Mouse (Mus musculus) liver, postnatal 0 days (tissue): ENCODE measurements at regions not wholly inside any gene's neighbourhood (a gene's known extent, or its start where the extent isn't known, plus 50 kb on each side); places are given as distances from the start of the nearest gene placed in this dataset.

ENCODE experiments used
- ATAC-seq: fragments of 200-750 bp; cut with Nextera tagmentation; 2 replicates; pipeline ENCODE4 v1.8.0; 2017; ENCODE audit warnings: mild to moderate bottlenecking, moderate library complexity
- DNase-seq: peaks from one replicate; pipeline ENCODE4 v3.0.0-alpha.2; 2016
- H3K27ac ChIP-seq: fragments of 300-500 bp; sonication (generic); 2 replicates; pipeline ENCODE4 v1.5.1; 2014; ENCODE audit warnings: antibody characterized with exemption, moderate library complexity, mild to moderate bottlenecking, low read depth
- H3K27me3 ChIP-seq: fragments of 300-500 bp; sonication (generic); 2 replicates; pipeline ENCODE4 v1.6.1; 2014; ENCODE audit warnings: low read length, control low read depth, mixed read lengths; ENCODE audit not compliant: insufficient read depth
- H3K36me3 ChIP-seq: fragments of 300-500 bp; sonication (generic); replicated peaks from 2 replicates; pipeline ENCODE4 v1.6.1; 2014; ENCODE audit warnings: mild to moderate bottlenecking, control low read depth, low read length, moderate library complexity, mixed read lengths; ENCODE audit not compliant: insufficient read depth
- H3K4me1 ChIP-seq: fragments of 300-500 bp; sonication (generic); 2 replicates; pipeline ENCODE4 v1.6.1; 2014; ENCODE audit warnings: antibody characterized with exemption, mild to moderate bottlenecking, control low read depth; ENCODE audit not compliant: insufficient read depth
- H3K4me2 ChIP-seq: fragments of 300-500 bp; sonication (generic); 2 replicates; pipeline ENCODE4 v1.6.1; 2014; ENCODE audit warnings: low read depth, mild to moderate bottlenecking, low read length, moderate library complexity, mixed read lengths
- H3K4me3 ChIP-seq: fragments of 300-500 bp; sonication (generic); 2 replicates; pipeline ENCODE4 v1.5.1; 2014; ENCODE audit warnings: low read depth, low read length
- H3K9ac ChIP-seq: fragments of 300-500 bp; sonication (generic); replicated peaks from 2 replicates; pipeline ENCODE4 v1.6.1; 2014; ENCODE audit warnings: mild to moderate bottlenecking, moderate library complexity
- H3K9me3 ChIP-seq: fragments of 300-500 bp; sonication (generic); 2 replicates; pipeline ENCODE4 v1.6.1; 2016; ENCODE audit warnings: mild to moderate bottlenecking, control low read depth, low read length, mixed read lengths
- CTCF ChIP-seq: sonication (generic); IDR thresholded peaks from 2 replicates; pipeline ENCODE4 v1.5.1; 2016; ENCODE audit warnings: antibody characterized with exemption, low read depth
- EP300 ChIP-seq: IDR thresholded peaks from 2 replicates; pipeline ENCODE4 v1.6.1; 2016; ENCODE audit warnings: antibody characterized with exemption, low read depth, mild to moderate bottlenecking
- whole genome bisulfite sequencing: fragments of 180-500 bp; shearing (Covaris S2); extraction: QIAGEN DNeasy Blood & Tissue Kit; methylation state at CpG from one replicate; pipeline ENCODE4 v1.1.7; 2014; ENCODE audit not compliant: insufficient replicate concordance; 5-methylcytosine and 5-hydroxymethylcytosine counted together

GRCm38 (mm10) chr19:44626261-44626660 lies 63.6 kb downstream of the Hif1an start:
- DNase-seq (no peak), ATAC-seq (no peak)
- H3K36me3 ChIP-seq = no peaks in the 10 kb centered on the region
- no peak overlapping the region for H3K9ac ChIP-seq
- TF ChIP-seq CTCF (no peak), EP300 (no peak)
- H3K9me3 ChIP-seq = no peaks in the 10 kb centered on the region
- no peak overlapping the region for H3K27ac ChIP-seq
- 68% methylated on average over 5 of the region's 5 CpGs for WGBS
- H3K4me2 ChIP-seq = no peak overlapping the region
- H3K4me1 ChIP-seq = no peaks in the 10 kb centered on the region
- H3K27me3 ChIP-seq = no peaks in the 10 kb centered on the region
- H3K4me3 ChIP-seq = no peak overlapping the region

DNA sequence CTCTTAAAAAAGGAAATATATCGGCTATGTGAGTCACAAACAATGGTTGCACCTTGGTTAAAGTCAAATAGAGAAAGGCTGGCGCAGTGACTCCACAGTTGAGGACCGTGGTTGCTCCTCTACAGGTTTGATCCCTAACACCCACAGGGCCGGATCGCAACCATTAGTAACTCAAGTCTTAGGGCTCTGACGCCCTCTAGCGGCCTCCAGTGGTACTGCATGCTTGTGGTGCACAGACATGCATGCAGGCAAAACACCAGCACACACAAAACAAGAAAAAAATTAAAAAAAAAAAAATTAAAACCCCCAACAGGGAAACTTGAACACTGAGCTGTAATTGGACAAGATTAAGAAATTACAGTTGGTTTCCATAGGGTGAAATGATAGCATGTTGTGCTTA lies 67.1 kb downstream of the Hif1an start:
- ATAC-seq (no peak), DNase-seq (no peak)
- no peak overlapping the region for H3K27ac ChIP-seq
- TF ChIP-seq CTCF (peak; percentile 62), EP300 (no peak)
- H3K9me3 ChIP-seq = no peaks in the 10 kb centered on the region
- no peak overlapping the region for H3K4me2 ChIP-seq
- H3K9ac ChIP-seq = no peak overlapping the region
- no peaks in the 10 kb centered on the region for H3K36me3 ChIP-seq
- 57% methylated on average over 7 of the region's 7 CpGs for WGBS
- H3K27me3 ChIP-seq = peaks cover 3% of the 10 kb centered on the region; the same call in 1 of the 2 replicates
- no peaks in the 10 kb centered on the region for H3K4me1 ChIP-seq
- H3K4me3 ChIP-seq = no peak overlapping the region

GRCm38 (mm10) chr19:44631356-44632007 lies 68.8 kb downstream of the Hif1an start:
- ATAC-seq (no peak), DNase-seq (no peak)
- Histone ChIP-seq H3K27ac (no peak overlapping the region), H3K36me3 (no peaks in the 10 kb centered on the region), H3K4me2 (no peak overlapping the region), H3K4me1 (no peaks in the 10 kb centered on the region), H3K9ac (no peak overlapping the region), H3K27me3 (peaks cover 10% of the 10 kb centered on the region; the same call in 1 of the 2 replicates), H3K9me3 (no peaks in the 10 kb centered on the region), H3K4me3 (no peak overlapping the region)
- WGBS = 76% methylated on average over 19 of the region's 19 CpGs
- TF ChIP-seq EP300 (no peak), CTCF (no peak)

DNA sequence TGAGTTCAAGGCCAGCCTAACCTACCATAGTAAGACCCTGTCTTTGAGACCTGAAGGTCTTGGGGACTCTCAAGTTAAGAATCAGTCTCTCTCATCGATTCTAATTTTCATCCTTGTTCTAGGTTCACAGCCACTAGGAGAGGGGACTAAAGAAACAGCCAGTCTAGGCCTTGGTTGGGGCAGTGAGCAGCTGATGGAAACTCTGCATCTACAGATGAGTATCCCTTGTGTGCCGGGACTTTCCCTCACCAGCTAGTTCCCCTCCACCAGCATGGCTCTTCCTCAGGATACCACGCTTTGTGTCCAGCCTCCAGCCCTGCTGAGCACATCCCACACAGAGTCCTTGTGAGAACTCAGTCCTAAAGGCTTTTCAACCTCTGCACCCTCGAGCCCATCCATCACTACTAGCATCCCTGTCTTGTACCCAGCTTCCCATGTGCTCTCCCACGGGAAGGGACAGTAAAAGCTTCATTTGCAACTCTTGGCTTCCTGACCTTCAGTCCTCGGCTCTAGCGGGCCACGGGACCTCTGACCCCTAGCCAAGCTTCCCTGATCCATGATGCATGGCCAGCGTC lies 74.6 kb downstream of the Hif1an start:
- no peak overlapping the region for H3K4me3 ChIP-seq
- ATAC-seq = no peak
- no peak for DNase-seq
- 67% methylated on average over 9 of the region's 9 CpGs for WGBS
- no peak overlapping the region for H3K9ac ChIP-seq
- H3K4me1 ChIP-seq = no peaks in the 10 kb centered on the region
- no peak overlapping the region for H3K27ac ChIP-seq
- H3K36me3 ChIP-seq = no peaks in the 10 kb centered on the region
- TF ChIP-seq EP300 = no peak
- no peak for TF ChIP-seq CTCF
- no peaks in the 10 kb centered on the region for H3K9me3 ChIP-seq
- H3K4me2 ChIP-seq = no peak overlapping the region
- H3K27me3 ChIP-seq = peaks cover 42% of the 10 kb centered on the region

GRCm38 (mm10) chr19:44640021-44640420 lies 77.4 kb downstream of the Hif1an start:
- no peak for TF ChIP-seq EP300
- no peak for TF ChIP-seq CTCF
- no peak overlapping the region for H3K9ac ChIP-seq
- H3K4me1 ChIP-seq = no peaks in the 10 kb centered on the region
- no peak overlapping the region for H3K27ac ChIP-seq
- no peaks in the 10 kb centered on the region for H3K36me3 ChIP-seq
- DNase-seq (no peak), ATAC-seq (no peak)
- H3K4me2 ChIP-seq = no peak overlapping the region
- H3K4me3 ChIP-seq = no peak overlapping the region
- H3K9me3 ChIP-seq = no peaks in the 10 kb centered on the region
- H3K27me3 ChIP-seq = peaks cover 46% of the 10 kb centered on the region
- under 1% methylated on average over 26 of the region's 26 CpGs for WGBS

GRCm38 (mm10) chr19:44640551-44640950 lies 77.9 kb downstream of the Hif1an start:
- Histone ChIP-seq H3K36me3 (no peaks in the 10 kb centered on the region), H3K4me2 (no peak overlapping the region), H3K9me3 (no peaks in the 10 kb centered on the region), H3K27me3 (peaks cover 42% of the 10 kb centered on the region), H3K4me1 (no peaks in the 10 kb centered on the region), H3K27ac (no peak overlapping the region), H3K4me3 (no peak overlapping the region), H3K9ac (no peak overlapping the region)
- no peak for ATAC-seq
- DNase-seq = no peak
- TF ChIP-seq CTCF = no peak
- no peak for TF ChIP-seq EP300
- 0% methylated on average over 1 of the region's 1 CpGs for WGBS
